Mouse (Mus musculus): Measurements from ENCODE around the gene Gm4131.
A peak's percentile ranks its signal among the peaks of the same experiment; 100 is the strongest.
"Not testable (repeated sequence)": the region's sequence is repeated elsewhere in the genome, so short reads cannot be mapped to it uniquely, and the experiment has no call there.

Gene Gm4131

DNA sequence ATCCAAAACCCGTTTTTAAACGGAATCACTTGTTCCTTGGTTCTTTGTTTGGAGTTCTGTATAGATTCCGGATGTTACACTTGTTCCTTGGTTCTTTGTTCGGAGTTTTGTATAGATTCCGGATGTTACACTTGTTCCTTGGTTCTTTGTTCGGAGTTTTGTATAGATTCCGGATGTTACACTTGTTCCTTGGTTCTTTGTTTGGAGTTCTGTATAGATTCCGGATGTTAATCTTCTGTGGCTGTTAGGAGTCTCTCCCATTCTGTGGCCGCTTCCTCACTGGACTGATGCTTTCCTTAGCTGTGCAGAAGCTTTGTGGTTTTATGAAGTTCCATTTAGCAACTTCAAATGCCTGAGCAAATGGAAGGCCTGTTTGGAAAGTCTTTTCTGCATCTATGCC is at the start of gene Gm4131:
Gene Gm4131 (minus strand): TSS at position 101 of the 400 bp plus-strand sequence.
- not testable (repeated sequence) for DNase-seq

DNA sequence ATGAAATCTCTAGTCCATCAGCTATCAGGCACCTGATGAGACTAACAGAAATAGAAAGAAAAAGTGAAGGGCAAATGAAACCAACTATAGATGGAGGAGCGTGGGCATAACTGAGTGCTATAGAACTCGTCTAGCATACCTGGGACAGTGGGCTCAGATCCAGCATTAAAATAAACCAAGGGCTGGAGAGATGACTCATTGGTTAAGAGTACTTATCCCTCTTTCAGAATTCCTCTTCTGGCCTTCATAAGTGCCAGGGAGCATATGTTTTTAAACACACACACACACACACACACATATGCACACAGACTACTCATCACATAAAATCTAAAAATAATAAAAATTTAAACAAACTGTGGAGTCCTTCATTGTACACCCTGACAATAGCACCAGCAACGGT is 43.2 kb upstream of the Gm4131 start:
- DNase-seq = no peak

- peak; percentile 34 for DNase-seq
These were observed 41.1 kb upstream of the Gm4131 start for GRCm38 (mm10) chr14:62607791-62608196.

GRCm38 (mm10) chr14:62602869-62603268 is 36.1 kb upstream of the Gm4131 start:
- no peak for DNase-seq

DNA sequence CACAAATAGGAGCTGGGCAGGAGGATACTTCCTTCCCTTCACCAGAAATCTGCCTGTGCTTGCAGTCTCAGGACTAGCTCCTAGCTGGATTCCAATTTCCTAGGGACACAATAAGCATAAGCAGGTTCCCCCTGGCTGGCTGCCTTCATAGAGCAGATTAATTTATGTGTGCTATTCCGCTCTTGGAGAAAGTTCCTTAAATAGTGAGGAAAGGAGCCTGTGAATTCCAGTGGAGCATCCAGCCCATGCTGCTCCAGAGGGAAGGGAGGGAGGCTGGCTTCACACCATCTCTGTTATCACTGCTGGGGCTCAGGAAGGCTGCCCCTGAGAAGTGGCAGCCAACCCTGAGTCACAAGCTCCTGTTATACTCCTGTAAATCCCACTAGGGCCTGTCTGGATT is 35.5 kb upstream of the Gm4131 start:
- peak; percentile 44 for DNase-seq

DNA sequence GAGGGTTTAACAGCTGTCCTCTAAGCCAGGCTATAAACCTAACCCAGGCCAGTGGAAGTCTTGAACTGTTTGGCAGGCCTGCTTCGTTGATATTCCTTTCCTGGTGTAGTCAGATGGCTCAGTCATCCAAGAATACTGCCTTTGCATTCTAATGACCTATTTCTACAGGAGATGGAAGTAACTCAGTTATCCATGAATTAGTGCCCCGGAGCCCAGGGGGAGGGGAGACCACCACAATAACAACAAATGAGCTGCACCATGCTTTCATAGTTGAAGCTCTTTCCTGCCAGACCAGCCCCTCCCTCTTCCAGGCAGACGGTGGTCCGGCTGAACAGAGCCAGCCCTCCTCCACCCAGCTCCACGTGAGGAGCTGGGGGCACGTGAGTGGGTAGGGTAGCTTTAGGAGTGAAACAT is 33.4 kb upstream of the Gm4131 start:
- no peak for DNase-seq

- DNase-seq = no peak
These were observed 18.6 kb upstream of the Gm4131 start for GRCm38 (mm10) chr14:62585338-62585737.

DNA sequence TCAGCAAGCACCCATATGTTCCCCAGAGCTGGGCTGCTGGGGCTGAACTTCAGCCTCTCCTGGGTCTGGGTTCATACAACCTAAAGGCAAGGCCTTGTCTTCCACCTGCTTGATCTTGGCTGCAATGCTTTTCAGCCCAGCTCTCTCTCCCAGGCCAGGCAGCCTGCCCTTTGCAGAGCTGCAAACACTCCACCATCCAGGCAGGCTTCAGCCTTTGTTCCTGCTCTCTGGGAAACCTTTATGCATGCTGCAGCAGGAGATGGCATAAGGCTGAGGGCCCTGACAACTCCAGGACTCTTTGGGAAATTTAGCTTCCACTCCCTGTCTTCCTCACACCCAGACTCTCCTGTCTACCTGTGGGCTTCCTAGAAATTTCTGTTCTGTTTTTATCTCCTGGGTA is 17.9 kb upstream of the Gm4131 start:
- DNase-seq = no peak

- no peak for DNase-seq
These were observed 15.0 kb upstream of the Gm4131 start for GRCm38 (mm10) chr14:62581768-62582167.

GRCm38 (mm10) chr14:62580945-62581344 is 14.2 kb upstream of the Gm4131 start:
- no peak for DNase-seq

GRCm38 (mm10) chr14:62575862-62576261 is 9.1 kb upstream of the Gm4131 start:
- peak; percentile 29 for DNase-seq

- no peak for DNase-seq
These were observed 8.2 kb upstream of the Gm4131 start for GRCm38 (mm10) chr14:62574906-62575305.

GRCm38 (mm10) chr14:62573454-62573853 is 6.7 kb upstream of the Gm4131 start:
- no peak for DNase-seq

DNA sequence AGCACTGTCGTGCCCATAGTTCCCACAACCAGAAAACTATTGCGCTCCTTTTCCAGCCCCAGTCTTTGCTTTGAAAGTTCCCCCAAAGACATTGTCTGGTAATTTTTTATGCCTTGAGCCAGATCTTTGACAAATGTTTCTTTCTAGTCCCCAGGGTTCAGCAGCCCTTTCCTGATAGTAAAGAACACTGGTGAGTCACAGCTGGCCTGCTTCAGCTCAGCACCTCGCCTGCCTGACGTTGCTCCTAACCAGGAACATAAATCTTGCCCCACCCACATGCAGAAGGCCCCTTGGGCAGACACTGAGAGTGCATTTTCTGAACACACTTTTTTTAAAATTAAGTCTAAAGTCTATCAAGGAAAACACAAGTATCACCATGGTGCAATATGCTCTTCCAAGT is 3.6 kb upstream of the Gm4131 start:
- DNase-seq = no peak

GRCm38 (mm10) chr14:62569463-62569862 is 2.7 kb upstream of the Gm4131 start:
- no peak for DNase-seq

GRCm38 (mm10) chr14:62563679-62564078 is 3.0 kb downstream of the Gm4131 start:
- no peak for DNase-seq

GRCm38 (mm10) chr14:62561875-62562748 is 4.6 kb downstream of the Gm4131 start:
- DNase-seq = peak; percentile 59

DNA sequence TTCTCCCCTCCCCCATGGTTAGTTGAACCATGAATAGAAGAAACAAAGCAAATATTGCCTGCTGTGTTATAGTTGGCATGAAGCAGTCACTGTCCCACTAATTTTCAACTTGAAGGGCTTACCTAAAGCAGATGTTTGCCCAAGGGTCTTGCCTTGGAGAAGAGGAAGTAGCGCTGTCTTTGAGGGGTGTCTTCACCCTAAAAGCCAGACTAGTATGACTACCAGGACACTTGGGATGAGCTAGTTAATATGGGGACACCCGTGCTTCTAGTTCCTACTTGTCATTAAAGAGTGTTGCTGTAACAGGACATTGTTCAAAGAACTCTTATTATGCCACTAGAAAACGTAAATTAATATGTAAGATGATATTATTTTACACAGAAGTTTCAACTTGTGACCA is 9.6 kb downstream of the Gm4131 start:
- DNase-seq = no peak

DNA sequence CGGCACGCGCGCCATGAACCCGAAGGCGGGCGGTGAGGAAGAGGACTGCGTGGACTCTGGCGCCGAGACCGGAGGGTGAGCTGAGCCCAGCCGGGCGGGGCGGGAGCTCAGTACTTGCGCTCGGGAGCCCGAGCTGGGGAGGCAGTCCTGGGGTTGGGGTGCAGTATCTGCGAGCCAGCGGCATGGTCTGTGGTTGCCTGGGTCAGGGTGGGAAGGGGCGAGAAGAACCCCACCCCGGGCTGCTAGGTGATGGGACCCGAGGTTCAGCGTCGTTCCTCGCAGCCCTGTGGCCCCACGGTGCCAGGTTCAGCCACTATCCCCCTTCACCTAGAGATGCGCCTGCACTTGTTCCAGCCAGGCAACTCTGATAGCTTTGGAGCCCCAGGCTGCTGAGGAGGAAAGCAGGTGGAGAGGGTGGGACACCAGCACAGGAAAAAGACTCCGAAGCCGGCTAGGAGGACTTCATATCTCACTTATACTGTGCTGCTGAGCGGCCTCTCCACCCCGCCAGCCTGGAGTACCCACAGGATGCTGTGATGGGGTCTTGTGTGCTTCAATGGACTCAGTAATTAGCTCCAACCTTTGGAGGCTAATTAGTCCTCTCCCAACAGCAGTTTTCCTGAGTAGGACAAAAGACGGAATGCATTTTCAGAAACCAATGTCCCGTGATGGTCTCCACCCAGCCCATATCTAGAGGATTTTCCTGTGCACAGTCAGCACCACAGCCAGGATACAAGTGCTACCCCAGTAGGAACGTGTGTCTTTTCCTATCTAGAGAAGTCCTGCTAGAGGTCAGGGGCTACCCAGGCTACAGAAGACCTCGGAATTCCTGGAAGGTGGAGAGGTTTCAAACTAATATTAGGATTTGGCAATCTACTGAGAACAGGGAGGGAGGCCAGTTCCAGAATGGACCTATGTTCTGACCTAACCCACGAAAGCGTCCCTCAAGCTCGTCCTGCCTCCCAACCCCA is 10.6 kb downstream of the Gm4131 start:
- no peak for DNase-seq

DNA sequence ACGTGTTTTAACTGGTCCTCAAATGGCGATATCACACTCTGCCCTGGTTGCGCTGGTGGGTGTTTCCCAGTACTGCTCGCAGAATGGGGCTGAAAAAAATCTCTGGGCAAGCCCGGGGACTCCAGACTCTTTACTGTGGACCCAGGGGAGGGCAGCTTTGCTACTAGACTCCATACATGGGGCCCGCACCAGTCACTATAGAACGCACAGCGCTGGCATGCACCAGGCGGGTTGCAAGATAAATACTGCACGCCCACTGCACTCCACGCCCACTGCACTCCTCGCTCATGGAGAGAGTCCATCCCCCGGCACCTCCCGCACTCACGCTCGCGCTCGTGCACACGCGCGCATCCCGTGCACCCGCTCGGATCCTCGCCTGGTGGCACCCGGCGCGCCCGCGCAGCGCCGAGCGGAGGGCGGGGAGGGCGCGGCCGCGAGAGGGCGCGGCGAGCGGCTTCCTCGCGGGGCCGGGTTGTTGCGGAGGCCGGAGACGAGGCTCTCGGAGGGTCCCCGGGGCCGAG is 11.4 kb downstream of the Gm4131 start, which contains the start of gene Fam124a:
Gene Fam124a (plus strand): TSS at position 429 of the 521 bp plus-strand sequence.
- DNase-seq = peak; percentile 84

GRCm38 (mm10) chr14:62553786-62554185 is 12.9 kb downstream of the Gm4131 start:
- DNase-seq = no peak

GRCm38 (mm10) chr14:62552771-62553170 is 13.9 kb downstream of the Gm4131 start:
- DNase-seq = no peak

DNA sequence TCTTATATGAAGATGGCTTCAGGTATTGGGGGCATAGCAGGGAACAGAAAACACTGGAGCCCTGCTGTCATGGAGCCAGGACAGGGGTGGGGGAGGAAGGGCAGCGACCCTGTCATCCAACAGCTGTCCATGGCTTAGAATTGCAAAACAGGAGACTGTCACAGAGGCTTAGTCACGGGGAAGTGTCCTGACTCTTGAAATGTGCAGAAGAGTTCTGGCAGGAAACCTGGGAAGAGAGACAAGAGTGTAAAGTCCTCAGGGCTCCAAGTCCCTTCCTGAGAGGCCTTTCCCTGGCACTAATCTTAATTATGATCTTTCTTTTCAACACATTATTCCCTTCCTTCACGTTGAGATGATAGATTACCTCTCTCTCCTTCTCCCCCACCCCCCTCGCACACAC is 16.6 kb downstream of the Gm4131 start:
- DNase-seq = no peak
